Mouse (Mus musculus): ENCODE results near the gene Gga3.

DNA sequence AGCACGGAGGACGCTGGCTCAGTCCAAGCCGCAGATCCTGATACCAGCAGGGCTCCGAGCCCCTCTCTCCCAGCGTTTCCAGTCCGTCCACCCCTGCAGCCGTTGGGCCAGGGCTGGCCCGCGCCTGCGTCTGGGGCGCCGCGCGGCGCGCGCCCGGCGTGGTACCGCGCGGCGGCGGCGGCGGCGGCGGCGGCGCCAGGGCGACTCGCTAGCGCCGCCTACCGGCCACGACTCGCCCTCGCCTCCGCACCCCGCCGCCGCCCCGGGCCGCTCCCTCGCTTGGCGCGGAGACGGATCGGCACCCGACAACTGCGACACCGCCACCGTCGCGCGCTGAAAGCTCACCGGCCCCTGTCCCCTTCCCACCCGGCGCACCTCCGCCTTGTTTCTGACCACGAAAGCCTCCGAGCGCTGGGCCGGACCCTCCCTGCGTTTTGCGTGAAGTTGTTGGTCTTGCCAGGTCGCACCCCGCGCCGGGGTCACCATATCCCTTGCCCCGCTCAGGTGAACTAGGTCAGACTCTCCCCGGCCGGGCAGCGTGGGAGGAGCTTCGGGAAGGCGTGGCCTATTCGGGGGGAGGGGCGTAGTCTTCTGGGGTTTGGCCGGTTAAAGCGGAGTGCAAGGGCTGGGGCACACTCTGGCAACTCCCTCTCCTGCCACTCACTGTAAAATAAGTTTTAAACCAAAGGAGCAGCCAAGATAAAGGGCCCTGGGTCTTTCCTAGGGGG, 8.7 kb upstream of the Gga3 start, which contains the start of gene Mif4gd:
- TF ChIP-seq CTCF (IDR thresholded peaks at IDR 0.05; ENCODE audit: low read depth) (peak; percentile 39), EP300 (IDR thresholded peaks at IDR 0.05; ENCODE audit: low read depth) (no peak)
